In the genomic region with DNA sequence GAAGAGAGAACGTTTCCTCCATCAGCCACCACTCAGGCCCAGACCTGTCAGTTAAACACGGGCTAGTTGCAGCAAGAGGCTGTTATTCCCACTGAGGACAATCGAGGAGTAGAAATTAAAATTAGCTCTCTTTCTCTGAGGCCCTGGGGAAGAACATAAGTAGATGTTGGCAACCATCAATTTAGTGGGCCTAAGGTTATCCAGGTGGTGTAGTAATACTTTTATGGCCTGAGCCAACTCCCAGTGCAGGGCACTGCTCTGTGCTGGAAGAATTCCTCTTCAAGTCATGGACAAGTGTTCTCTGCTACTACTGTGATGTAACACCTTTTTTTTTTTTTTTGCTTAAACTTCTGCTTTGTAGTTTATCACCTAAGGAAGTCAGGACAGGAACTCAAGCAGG, we compare ENCODE assay signal across 18 mouse cellular contexts.
"Had no signal": no experiment of that assay in that cellular context is flagged by ENCODE, and none has a peak within 500 bp of the region (broad histone marks: within the 10 kb centered on the region; RNA-seq: fewer than 3 reads in every experiment).

No protein-coding gene starts in this region.

- H3K36me3 ChIP-seq: lung, embryonic 15.5 days; midbrain, embryonic 10.5 days; neural tube, embryonic 13.5 days; neural tube, embryonic 15.5 days had no signal

- H3K4me2 ChIP-seq: lung, embryonic 15.5 days; neural tube, embryonic 13.5 days; neural tube, embryonic 15.5 days had no signal

- H3K4me1 ChIP-seq: neural tube, embryonic 13.5 days; neural tube, embryonic 15.5 days had no signal

- ATAC-seq: midbrain, embryonic 16.5 days had no signal

- H3K27ac ChIP-seq: liver, embryonic 14.5 days; lung, embryonic 15.5 days; midbrain, embryonic 10.5 days; neural tube, embryonic 13.5 days; neural tube, embryonic 15.5 days had no signal

- H3K4me3 ChIP-seq: lung, embryonic 15.5 days; midbrain, embryonic 10.5 days; myocyte; neural tube, embryonic 13.5 days; neural tube, embryonic 15.5 days had no signal

- H3K9me3 ChIP-seq: lung, embryonic 15.5 days; midbrain, embryonic 10.5 days; neural tube, embryonic 13.5 days; neural tube, embryonic 15.5 days had no signal

- H3K27me3 ChIP-seq: lung, embryonic 15.5 days; neural tube, embryonic 15.5 days had no signal

- DNase-seq: lung, adult 18-20 months; lung, postnatal 10 days; lung, postnatal 4 days; midbrain, embryonic 14.5 days; retina, postnatal 1 day; right cerebral cortex, adult 18-20 months; right cerebral cortex, postnatal 25 days; right cerebral cortex, postnatal 4 days; spleen, adult 18-20 months; thymus, adult 2 months; thymus, postnatal 36 days had no signal

- H3K9ac ChIP-seq: liver, embryonic 14.5 days; lung, embryonic 15.5 days; neural tube, embryonic 13.5 days; neural tube, embryonic 15.5 days had no signal
